Mouse (Mus musculus) heart, adult 2 months (tissue): ENCODE results near the gene Fgf22. TPM values are rescaled to one million over a fixed set of nuclear protein-coding genes. Genes with fewer than 3 reads are reported as not detected.

Source experiments
- DNase-seq, 2 experiments: peaks; one replicate each; pipeline ENCODE4 v3.0.0; 2021
- H3K27ac ChIP-seq: fragments of 200-600 bp; 2 replicates; pipeline ENCODE4 v1.8.1; 2022
- H3K27me3 ChIP-seq: fragments of 200-500 bp; 2 replicates; pipeline ENCODE4 v1.6.1; 2012; ENCODE audit warnings: mild to moderate bottlenecking, low read length, inconsistent platforms, mixed read lengths; ENCODE audit not compliant: control insufficient read depth, insufficient read depth
- H3K36me3 ChIP-seq: fragments of 200-500 bp; 2 replicates; pipeline ENCODE4 v1.6.1; 2012; ENCODE audit warnings: low read length, inconsistent platforms; ENCODE audit not compliant: control insufficient read depth, insufficient read depth
- H3K4me1 ChIP-seq: fragments of 200-500 bp; 2 replicates; pipeline ENCODE4 v1.6.1; 2011; ENCODE audit warnings: low read length; ENCODE audit not compliant: control insufficient read depth, insufficient read depth
- H3K4me3 ChIP-seq: fragments of 200-600 bp; 2 replicates; pipeline ENCODE4 v1.8.1; 2022
- H3K79me2 ChIP-seq: fragments of 200-500 bp; replicated peaks from 2 replicates; pipeline ENCODE4 v1.6.1; 2012; ENCODE audit warnings: mild to moderate bottlenecking, inconsistent platforms, low read length, moderate library complexity, mixed read lengths; ENCODE audit not compliant: control insufficient read depth, insufficient read depth
- H3K9ac ChIP-seq: fragments of 200-500 bp; 2 replicates; pipeline ENCODE4 v1.6.1; 2012; ENCODE audit warnings: low read depth, mild to moderate bottlenecking, control low read depth, inconsistent platforms, low read length, mixed read lengths
- CTCF ChIP-seq: fragments of 200-600 bp; IDR thresholded peaks from 2 replicates; pipeline ENCODE4 v1.8.1; 2022; ENCODE audit warnings: antibody characterized with exemption, mild to moderate bottlenecking, moderate library complexity
- EP300 ChIP-seq: fragments of 200-500 bp; IDR thresholded peaks from 2 replicates; pipeline ENCODE4 v1.6.1; 2011; ENCODE audit warnings: low read depth, low read length, control low read depth; ENCODE audit not compliant: insufficient read depth
- POLR2A ChIP-seq: fragments of 200-500 bp; IDR thresholded peaks from 2 replicates; pipeline ENCODE4 v1.6.1; 2011; ENCODE audit warnings: mild to moderate bottlenecking, low read depth, low read length, control low read depth; ENCODE audit not compliant: insufficient read depth
- WGBS: fragments of 180-500 bp; shearing (Covaris S2); methylation state at CpG from one replicate; pipeline ENCODE4 v1.1.7; 2018; 5-methylcytosine and 5-hydroxymethylcytosine counted together
- intact Hi-C: fragments of 180-260 bp; cut with DNase I; formaldehyde crosslinking; loops from one replicate; pipeline ENCODE4 v1.15.1; 2025
- long read RNA-seq: library from polyadenylated mRNA; stranded (forward); transcript quantifications from one replicate; pipeline ENCODE4 v2.0.0, GENCODE M21; 2021
- polyA plus RNA-seq: library from polyadenylated mRNA; depleted of rRNA; stranded (reverse); fragments of >200 nt; gene quantifications from 2 replicates; pipeline ENCODE4 v1.2.3, GENCODE M21; 2012; rRNA removed
- total RNA-seq, 2 experiments: library from RNA; stranded (reverse); gene quantifications; 2 replicates each; pipeline ENCODE4 v1.2.3; 2021

Gene Fgf22
- total RNA-seq: not detected
- polyA plus RNA-seq: not detected in 2 replicates
- long read RNA-seq: 0 reads

GRCm38 (mm10) chr10:79754856-79755516, at the start of gene Fgf22:
Fgf22 (plus strand) TSS chr10:79755076.
- intact Hi-C loops: no loop called here
- peak; percentile 60 to 66 for DNase-seq
- TF ChIP-seq CTCF (no peak), POLR2A (no peak), EP300 (no peak)
- Histone ChIP-seq H3K36me3 (no peaks in the 10 kb centered on the region), H3K4me1 (peaks cover 2% of the 10 kb centered on the region), H3K27ac (no peak within 1 kb of the TSS), H3K27me3 (no peaks in the 10 kb centered on the region), H3K79me2 (no peaks in the 10 kb centered on the region), H3K9ac (peak within 1 kb of the TSS; percentile 50), H3K4me3 (peak within 1 kb of the TSS; percentile 16)
- 4% methylated on average over 36 of the region's 36 CpGs for WGBS

GRCm38 (mm10) chr10:79705951-79706350, 48.9 kb upstream of the Fgf22 start:
- Histone ChIP-seq H3K27ac (peak overlapping the region; percentile 99), H3K36me3 (no peaks in the 10 kb centered on the region; the same call in 1 of the 2 replicates), H3K9ac (peak overlapping the region; percentile 95), H3K27me3 (no peaks in the 10 kb centered on the region), H3K79me2 (peaks cover 8% of the 10 kb centered on the region; the same call in 1 of the 2 replicates), H3K4me1 (peaks cover 21% of the 10 kb centered on the region), H3K4me3 (peak overlapping the region; percentile 100)
- intact Hi-C loops: loop anchor here (5.0 kb wide), 1 partner anchor 76 kb away; no protein-coding TSS in a partner anchor
- DNase-seq: no peak
- no peak for TF ChIP-seq POLR2A
- TF ChIP-seq CTCF: no peak
- no peak for TF ChIP-seq EP300
- WGBS: 47% methylated on average over 5 of the region's 5 CpGs

- no peak for DNase-seq
- H3K9ac ChIP-seq: peak overlapping the region; percentile 95
- peaks cover 19% of the 10 kb centered on the region for H3K4me1 ChIP-seq
- intact Hi-C loops: loop anchor here (5.0 kb wide), 1 partner anchor 76 kb away; no protein-coding TSS in a partner anchor
- peaks cover 8% of the 10 kb centered on the region; the same call in 1 of the 2 replicates for H3K79me2 ChIP-seq
- no peaks in the 10 kb centered on the region for H3K27me3 ChIP-seq
- WGBS: 50% methylated on average over 5 of the region's 5 CpGs
- no peaks in the 10 kb centered on the region; the same call in 1 of the 2 replicates for H3K36me3 ChIP-seq
- no peak for TF ChIP-seq CTCF
- TF ChIP-seq EP300: no peak
- TF ChIP-seq POLR2A: 0 out of 2 replicates have a peak, but pooled peaks have one; percentile 7
- H3K27ac ChIP-seq: peak overlapping the region; percentile 99
- H3K4me3 ChIP-seq: peak overlapping the region; percentile 100; the same call in 1 of the 2 replicates
Observed at GRCm38 (mm10) chr10:79706406-79707094, 48.3 kb upstream of the Fgf22 start.

GRCm38 (mm10) chr10:79707162-79707561, 47.7 kb upstream of the Fgf22 start:
- intact Hi-C loops: loop anchor here (5.0 kb wide), 1 partner anchor 75 kb away; no protein-coding TSS in a partner anchor
- DNase-seq: no peak
- Histone ChIP-seq H3K4me1 (peaks cover 19% of the 10 kb centered on the region), H3K27ac (peak overlapping the region; percentile 99), H3K9ac (no peak overlapping the region; the same call in 1 of the 2 replicates), H3K36me3 (no peaks in the 10 kb centered on the region; the same call in 1 of the 2 replicates), H3K4me3 (no peak overlapping the region; the same call in 1 of the 2 replicates), H3K79me2 (peaks cover 8% of the 10 kb centered on the region; the same call in 1 of the 2 replicates), H3K27me3 (no peaks in the 10 kb centered on the region)
- no peak for TF ChIP-seq CTCF
- 36% methylated on average over 1 of the region's 1 CpGs for WGBS

- DNase-seq: no peak
- no peak overlapping the region for H3K9ac ChIP-seq
- no peaks in the 10 kb centered on the region; the same call in 1 of the 2 replicates for H3K36me3 ChIP-seq
- H3K27ac ChIP-seq: no peak overlapping the region; the same call in 1 of the 2 replicates
- peaks cover 22% of the 10 kb centered on the region for H3K4me1 ChIP-seq
- H3K4me3 ChIP-seq: no peak overlapping the region
- H3K27me3 ChIP-seq: no peaks in the 10 kb centered on the region
- no peak for TF ChIP-seq CTCF
- 0 out of 2 replicates have a peak, but pooled peaks have one; percentile 23 for TF ChIP-seq POLR2A
- H3K79me2 ChIP-seq: peaks cover 8% of the 10 kb centered on the region; the same call in 1 of the 2 replicates
- intact Hi-C loops: loop anchor here (5.0 kb wide), 1 partner anchor 75 kb away; no protein-coding TSS in a partner anchor
- WGBS: 47% methylated on average over 4 of the region's 4 CpGs
Observed at GRCm38 (mm10) chr10:79707759-79708158, 47.1 kb upstream of the Fgf22 start.
